Mouse (Mus musculus): ENCODE data around the gene Fscn2.
"Not testable (repeated sequence)": the region's sequence is repeated elsewhere in the genome, so short reads cannot be mapped to it uniquely, and the experiment has no call there.

Fscn2 gene

DNA sequence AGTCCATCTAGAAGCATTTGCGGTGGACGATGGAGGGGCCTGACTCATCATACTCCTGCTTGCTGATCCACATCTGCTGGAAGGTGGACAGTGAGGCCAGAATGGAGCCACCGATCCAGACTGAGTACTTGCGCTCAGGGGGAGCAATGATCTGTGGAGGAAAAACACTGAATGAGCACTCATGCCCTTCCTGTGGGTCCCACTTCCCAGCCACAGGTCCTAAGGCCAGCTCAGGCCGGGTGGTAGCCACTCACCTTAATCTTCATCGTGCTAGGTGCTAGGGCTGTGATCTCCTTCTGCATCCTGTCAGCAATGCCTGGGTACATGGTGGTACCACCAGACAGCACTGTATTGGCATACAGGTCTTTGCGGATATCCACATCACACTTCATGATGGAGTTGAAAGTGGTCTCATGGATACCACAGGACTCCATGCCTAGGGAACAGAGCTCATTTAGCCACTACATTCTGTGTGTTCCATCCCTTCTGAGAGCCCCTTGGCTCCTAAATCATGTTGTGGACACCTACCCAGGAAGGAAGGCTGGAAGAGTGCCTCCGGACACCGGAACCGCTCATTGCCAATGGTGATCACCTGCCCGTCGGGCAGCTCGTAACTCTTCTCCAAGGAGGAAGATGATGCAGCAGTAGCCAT, 14.8 kb upstream of the Fscn2 start:
- not testable (repeated sequence) for DNase-seq

DNA sequence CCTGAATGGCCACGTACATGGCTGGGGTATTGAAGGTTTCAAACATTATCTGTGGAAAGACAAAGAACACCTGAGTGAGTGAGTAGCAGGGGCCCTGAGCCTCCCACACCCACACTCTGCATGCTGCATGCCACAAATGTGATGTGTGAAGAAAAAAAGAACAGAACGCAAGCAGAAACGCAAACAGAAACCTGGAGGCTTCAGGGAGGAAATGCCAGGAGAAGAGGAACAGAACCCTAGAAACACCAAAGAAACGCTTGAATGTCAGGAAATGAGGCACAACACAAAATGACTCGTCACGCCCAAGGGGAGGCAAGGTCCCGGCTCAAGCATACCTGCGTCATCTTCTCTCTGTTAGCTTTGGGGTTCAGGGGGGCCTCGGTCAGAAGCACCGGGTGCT, 14.0 kb upstream of the Fscn2 start:
- DNase-seq, result peak in 1 of 2 experiments; percentile 45

DNA sequence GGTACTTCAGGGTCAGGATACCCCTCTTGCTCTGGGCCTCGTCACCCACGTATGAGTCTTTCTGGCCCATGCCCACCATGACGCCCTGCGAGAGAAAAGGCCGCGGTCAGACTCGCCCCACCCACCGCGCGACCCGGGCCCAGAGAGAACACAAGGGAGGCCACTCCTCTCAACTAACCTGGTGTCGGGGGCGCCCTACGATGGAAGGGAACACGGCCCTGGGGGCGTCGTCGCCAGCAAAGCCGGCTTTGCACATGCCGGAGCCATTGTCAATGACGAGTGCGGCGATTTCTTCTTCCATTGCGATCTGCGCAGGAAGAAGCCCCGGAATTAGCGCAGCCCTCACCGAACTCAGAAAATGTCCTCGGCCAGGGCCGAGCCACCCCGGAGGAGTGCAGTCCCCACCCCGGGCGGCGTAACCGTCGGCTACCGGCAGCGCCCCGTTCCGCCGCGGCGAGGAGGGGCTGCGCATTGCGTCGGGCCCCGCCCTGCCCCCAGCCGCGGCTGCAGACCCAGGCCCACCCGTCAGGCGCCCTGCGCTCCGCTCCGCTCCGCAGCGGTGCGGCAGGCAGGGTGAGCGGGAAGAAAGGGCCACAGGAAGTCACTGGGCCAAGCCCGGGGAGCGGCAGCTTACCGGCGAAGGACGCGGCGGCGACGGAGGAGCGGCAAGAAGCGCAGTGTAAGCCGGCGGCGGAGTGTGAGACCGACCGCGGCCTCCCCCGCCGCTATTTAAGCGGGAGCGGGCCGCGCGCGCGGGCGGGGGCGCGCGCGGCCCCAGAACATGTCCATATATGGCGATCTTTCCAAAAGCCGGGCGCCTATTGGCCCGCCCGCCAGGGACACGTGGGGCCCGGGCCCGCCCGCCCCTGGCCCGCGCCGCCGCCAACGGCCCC, 13.3 kb upstream of the Fscn2 start, which contains the start of gene Actg1:
Gene Actg1, minus strand, starts transcription at position 752 of the 893 bp plus-strand sequence.
- peak; percentile 95 to 96 for DNase-seq

DNA sequence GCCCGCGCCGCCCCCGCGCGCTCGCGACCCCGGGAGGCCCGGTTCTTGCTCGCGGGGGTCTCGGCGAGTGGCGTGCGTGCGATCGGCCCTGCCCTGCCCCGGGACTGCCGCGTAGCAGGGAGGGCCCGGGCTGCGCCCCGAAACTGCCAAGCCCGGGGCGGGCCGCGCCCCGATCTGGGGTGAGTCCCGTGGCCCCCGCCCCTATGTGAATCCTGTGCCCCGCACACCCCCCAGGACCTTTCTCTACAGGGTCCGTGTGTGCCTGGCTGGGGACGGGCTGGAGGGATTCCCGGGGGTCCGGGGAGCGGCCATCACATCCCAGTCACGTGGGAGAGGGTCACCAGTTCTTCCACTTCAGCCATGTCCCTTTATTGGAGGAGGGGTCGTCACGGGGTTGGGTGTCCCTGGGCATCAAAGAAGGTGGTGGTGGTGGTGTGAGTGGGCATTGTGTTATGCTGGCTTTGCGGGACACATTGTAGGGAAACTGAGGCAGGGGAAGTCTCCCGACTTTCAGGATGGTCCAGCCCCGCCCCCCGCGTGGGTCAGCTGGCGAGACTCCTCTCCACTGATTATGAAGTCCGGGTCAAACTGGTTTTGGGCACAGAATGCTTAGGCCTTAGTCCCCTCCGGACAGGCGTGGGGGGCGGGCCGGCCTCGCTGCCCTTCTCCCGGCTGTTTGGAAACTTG, 12.5 kb upstream of the Fscn2 start:
- peak; percentile 82 to 89 for DNase-seq

DNA sequence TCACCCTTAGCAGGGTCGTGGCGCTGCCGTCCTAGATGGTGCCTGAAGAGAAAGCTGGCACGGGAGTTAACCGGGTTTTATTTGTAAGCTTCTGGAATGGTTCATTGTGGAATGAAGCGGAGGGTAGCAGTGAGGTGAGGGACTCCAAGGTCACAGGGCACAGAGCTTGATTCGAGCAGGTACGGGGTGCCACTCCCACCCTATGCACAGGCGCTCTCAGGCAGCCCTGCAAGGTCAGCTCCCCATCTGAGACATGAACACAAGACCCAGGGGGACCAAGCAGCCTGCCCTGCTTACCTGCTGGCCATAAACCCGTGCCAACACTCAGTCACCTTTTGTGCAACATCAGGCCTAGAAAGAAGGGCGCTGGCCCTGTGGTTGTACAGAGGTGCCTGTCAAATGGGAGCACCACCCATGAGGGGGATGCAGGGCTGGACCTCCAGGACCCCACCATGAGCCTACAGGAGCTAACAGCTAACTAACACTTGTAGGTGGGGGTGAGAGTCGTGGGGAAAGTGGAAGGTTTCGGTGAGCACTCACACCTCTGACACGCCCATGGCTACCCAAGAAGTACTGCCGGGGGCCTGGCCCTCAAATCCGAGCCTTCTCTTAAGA, 11.9 kb upstream of the Fscn2 start:
- peak; percentile 54 to 67 for DNase-seq

DNA sequence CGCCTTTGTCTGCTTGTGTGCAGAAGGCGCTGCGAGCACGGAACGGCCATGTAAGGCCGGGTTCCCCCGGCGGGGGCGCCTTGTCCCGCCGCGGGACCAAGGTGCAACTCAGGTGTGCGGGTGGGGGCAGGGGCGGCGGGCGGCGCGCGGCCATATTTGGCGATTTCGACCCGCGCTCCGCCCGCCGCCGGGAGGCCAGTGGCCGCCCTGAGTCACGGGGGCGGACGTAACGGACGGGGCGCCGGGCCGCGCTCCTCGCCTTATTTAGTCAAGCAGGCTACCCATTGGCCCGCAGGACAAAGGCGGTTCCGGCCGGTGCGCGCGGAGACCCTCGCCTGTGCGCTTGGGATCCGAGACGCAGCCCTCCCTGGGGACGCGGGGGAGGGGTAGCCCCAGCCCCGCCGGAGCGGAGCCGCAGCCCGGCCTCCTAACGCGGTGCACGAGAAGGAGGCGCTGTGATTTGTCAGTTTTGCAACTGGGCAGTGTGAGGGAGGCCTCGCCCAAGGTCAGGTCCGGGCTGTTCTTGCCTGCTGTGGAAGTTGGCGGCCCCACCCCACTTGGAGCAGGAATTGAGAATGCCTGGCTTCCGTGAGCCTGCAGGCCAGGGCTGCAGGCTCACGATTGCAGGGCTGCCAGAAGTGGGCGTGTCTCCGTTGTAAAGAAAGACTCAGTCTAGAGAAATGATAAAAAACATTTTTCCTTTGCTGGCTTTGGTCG, 11.2 kb upstream of the Fscn2 start:
- DNase-seq, result peak; percentile 90 to 92

DNA sequence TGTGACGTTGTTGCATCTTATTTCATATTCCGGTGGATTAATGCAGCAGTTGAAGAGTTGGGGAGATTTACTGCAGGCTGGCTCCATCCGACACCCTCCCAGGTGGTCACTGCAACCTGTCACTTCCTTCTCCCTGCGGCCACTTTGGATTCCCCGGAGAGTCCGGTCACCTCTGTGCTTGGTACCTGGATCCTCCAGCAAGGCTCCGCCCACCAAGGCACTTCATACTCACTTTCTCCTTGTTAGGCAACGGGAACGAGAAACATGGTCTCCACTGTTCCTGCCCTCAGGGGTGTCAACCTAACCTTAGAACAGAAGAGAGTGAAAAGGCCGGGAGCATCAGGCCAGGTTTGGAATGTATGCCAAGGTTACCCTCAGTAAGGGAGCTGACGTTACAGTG, 10.6 kb upstream of the Fscn2 start:
- peak; percentile 55 to 59 for DNase-seq

DNA sequence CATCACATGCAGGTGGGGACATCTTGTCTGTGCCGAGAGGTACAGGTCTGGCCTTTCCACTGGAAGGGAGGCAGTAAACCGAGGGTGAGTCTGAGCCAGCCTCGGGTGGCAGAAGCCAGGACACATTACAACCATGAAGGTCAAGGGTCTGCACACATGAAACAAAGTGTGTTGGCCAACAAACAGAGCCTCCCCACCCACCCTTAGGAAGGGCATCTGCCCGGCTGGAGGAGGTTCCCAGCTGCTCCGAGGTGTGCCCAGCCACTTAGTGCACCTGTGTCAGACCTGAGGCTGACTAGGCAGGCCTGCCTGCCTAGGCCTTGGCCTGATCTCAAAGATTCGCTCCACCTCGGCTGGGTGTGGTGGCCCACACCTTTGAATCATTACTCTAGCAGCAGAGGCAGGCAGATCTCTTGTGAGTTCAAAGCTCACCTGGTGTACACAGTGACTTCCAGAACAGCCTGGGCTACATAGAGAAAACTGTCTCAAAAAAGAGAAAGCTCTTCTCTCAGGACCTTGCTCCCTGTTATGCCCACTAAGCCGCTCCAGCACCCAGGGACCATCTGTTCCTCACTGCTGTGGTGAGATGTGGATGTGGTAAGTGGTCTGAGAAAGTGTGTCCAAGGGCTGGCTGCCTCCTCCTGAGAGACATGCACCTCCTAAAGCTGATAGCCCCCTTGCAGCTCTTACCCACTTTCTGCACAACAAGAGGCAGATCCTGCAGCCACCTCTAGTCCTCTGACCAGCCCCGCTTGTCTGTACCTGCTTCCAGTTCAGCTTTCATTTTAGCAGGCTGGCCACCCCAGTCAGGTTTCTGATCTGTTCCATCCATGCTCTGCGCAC, 9.9 kb upstream of the Fscn2 start:
- peak in 1 of 2 experiments; percentile 18 for DNase-seq

DNA sequence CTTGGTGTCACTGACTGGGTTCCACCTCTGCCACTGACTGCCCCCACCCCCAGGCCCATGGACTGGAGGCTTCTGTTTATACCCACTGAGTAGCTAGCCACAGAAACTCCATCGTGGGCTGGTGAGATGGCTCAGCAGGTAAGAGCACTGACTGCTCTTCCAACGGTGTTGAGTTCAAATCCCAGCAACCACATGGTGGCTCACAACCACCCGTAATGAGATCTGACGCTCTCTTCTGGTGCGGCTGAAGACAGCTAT, 9.3 kb upstream of the Fscn2 start:
- DNase-seq, result peak in 1 of 2 experiments; percentile 8

DNA sequence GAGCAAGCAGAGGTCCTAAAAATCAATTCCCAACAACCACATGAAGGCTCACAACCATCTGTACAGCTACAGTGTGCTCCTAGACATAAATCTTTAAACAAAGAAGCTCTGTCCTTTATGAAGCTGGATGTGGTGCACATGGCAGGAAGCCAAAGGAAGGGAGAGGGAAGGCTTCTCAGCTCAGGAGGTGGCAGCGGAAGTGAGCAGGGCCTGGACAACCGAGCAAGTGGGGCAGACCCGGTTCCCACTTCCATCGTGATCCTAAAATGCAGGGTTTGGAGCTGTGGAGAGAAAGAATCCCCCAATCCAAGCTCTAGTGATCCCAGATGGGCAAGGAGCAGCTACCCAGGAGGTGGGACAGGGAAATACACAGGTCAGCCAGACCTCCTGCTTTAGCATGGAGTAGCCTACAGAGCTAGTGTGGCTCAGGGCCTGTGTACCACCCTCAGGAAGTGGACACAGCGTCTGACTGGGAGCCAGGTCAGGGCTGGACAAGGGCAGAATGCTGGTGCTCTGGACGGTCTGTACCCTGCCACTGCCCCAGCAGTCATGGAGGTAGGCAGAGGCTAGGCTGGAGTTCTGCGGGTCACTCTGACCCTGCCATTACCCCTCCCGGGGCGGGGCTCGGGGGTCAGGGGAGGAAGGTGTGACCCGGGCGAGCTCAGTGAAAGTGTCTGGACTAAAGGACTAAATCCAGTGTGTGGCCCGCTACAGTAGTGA, 8.6 kb upstream of the Fscn2 start:
- peak; percentile 60 for DNase-seq

DNA sequence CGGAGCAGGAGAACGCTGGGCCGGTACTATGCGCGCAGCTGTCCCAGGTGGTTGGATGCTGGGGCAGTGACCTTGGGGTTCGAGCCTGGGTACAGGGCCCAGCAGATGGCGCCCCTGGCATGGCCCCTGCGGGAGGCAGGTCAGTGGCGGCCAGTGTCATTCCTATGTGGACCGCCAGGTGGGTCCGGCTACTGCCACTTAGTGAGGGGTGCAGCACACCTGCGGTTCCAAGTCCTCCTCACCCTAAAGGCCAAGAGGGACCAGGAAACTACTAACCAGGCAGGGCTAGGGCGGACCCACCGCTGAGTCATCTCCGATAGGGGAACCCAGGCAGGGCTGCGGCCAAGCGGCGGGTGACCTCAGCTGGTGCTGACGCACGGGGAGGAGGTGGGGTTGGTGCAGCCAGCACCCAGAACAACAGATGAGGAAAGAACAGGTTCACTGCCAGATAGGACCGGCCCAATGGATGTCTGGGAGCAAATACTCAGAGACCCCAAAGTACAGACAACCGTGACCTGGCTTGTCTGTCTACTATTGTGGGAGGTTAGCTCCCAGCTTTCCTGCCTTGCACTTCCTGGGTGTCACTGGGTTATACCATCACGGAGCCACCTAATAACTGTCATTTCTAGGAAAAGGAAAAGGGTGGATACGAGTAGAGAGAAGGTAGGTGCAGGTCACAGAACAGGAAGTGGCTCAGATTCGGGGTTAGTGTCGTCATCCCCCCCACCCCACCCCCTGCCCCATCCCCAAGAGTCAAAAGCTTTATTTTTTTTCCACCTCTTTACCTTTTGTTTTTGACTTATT, 7.6 kb upstream of the Fscn2 start:
- DNase-seq, result peak; percentile 79 to 83

DNA sequence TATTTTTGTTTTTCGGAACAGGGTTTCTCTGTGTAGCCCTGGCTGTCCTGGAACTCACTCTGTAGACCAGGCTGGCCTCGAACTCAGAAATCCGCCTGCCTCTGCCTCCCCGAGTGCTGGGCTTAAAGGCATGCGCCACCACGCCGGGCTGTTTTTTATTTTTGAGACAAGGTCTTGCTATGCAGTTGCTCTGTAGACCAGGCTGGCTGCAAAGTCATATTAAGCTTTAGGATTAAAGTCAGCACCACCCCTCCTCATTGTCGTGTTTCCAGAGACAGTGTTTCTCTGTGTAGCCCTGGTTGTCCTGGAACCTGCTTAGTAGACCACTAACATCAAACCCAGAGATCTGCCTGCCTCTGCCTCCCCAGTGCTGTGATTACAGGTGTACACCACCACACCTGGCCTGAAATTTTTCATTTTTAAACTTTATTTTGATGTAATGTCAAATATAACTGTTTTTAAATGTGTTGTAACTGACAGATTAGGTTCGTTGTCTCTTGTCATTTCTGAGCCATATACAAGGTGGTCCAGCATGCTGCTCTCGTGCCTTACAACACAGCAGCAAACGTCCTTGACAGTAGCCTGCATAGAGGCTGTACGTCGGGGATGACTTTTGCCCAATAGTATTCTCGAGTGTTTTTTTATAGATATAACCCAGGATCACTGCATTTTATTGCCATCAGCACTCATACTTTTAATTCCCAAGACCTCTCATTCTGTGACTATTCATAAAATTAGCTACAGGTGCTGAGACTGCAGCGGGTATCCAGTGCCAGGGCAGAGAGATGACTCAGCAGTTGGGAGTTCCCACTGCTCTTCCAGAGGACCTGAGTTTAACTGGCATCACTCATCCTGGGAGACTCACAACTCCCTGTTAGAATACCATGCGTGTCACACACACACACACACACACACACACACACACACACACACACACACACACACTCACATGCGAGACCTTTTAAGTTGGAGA, 6.7 kb upstream of the Fscn2 start:
- DNase-seq, result peak in 1 of 2 experiments; percentile 3

DNA sequence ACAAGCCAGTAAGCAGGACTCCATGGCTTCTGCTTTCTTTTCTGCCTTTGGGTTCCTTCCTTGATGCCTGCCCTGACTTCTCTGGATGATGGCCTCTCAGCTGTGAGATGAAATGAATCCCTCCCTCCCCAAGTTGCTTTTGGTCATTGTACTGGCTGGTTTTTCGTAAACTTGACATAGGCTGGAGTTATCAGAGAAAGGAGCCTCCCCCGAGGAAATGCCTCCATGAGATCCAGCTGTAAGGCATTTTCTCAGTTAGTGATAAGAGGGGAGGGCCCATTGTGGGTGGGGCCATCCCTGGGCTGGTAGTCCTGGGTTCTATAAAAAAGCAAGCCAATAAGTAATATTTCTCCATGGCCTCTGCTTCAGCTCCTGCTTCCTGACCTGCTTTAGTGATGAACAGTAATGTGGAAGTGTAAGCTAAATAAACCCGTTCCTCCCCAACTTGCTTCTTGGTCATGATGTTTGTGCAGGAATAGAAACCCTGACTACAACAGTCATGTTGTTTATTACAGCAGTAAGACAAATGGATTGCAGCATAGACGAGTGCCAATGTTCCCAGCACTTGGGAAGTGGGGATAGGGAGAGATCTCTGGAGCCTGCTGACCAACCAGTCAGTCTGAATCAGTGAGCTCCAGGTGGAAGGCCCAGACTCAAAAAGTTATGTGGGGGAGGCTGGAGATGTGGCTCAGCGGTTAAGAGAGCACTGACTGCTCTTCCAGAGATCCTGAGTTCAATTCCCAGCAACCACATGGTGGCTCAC, 5.9 kb upstream of the Fscn2 start:
- DNase-seq, result no peak

DNA sequence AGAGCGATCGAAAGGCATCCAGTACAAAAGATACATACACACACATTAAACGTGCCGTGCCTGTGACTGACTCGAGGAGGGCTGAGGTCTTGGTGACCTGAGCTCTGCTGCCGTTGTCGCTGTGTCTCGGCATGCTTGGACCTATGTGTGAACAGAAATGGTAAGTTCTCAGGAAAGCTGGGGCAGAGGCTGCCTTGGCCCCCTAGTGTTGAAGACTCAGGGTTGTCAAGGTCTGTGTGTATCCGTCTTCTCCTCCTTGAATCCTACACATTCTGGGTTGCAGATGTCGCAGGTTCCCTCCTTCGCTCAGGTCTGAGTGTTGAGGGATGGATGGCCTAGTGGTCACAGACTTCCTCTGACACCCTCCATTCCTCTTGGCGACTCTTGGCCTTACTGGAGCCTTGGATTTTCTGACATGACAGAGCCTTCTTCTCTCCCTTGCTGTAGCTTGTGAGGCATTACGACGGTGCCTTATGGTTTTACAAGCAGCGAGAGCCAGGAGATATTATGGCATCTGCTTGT, 5.0 kb upstream of the Fscn2 start:
- no peak for DNase-seq

DNA sequence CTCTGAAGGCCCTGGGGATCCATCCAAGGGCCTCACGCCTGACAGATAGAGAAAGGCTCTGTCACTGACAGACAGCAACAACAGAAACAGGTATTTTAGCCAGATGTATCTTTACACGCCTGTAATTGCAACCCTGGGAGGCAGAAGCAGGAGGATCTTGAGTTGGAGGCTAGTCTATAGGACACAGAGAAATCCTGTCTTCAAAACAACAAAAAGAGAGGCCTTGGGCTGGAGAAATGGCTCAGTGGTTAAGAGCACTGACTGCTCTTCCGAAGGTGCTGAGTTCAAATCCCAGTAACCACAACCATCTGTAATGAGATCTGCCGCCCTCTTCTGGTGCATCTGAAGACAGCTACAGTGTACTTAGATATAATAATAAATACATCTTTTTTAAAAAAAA, 4.4 kb upstream of the Fscn2 start:
- no peak for DNase-seq

DNA sequence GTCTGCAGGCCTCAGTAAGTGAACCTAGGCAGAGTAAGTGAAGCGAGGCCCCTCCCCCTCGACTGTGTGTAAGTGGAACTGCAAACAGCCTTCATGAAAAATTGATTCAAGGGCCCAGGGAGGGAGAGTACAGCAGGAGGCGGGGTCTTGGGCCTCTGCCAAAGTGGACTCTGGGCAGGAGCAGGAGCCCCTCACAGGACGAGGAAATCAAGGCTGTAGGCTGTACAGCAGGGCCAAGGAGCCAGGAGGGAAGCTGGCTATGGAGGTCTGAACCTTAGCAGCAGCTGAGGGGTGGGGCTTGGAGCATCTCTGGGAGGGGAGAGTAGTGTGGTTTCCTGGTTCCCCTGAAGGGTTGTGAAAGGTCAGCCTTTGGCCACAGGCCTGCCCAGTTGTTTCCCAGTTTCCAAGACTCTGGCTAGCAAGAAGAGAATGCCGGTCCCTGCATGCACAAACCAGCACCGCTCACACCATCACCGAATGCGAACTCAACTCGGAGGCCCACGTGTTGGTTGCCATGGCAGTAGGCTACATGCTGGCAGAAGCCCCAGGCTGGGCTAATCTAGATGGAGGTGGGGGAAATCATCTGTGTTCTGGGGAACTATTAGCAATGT, 3.4 kb upstream of the Fscn2 start:
- DNase-seq, result peak; percentile 82 to 88

DNA sequence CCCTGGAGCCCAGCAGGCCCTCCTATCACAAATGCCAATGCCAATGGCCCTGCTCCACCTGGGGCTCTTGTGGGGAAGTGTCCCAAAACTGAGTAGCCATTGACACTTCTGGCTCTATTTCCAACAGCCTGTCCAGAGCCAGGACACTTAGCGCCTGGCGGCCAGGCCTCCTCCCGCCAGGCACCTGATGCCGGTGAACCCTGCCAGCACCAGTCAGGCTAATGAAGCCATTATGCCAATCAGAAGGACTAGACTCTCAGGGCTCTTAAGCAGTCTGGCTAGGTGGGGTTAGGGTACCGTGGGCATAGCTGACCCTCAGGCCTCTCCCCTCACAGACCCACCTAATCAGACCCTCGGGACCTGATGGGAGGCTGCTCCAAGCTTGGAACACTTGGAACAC, 1.9 kb upstream of the Fscn2 start:
- peak; percentile 89 to 90 for DNase-seq
